Mouse (Mus musculus): ENCODE data around the gene Ccdc70. TPM values are rescaled to one million over a fixed set of nuclear protein-coding genes. Genes with fewer than 3 reads are reported as not detected.

Ccdc70 gene
- polyA plus RNA-seq, 1 experiment from 2014 or later, result not detected

DNA sequence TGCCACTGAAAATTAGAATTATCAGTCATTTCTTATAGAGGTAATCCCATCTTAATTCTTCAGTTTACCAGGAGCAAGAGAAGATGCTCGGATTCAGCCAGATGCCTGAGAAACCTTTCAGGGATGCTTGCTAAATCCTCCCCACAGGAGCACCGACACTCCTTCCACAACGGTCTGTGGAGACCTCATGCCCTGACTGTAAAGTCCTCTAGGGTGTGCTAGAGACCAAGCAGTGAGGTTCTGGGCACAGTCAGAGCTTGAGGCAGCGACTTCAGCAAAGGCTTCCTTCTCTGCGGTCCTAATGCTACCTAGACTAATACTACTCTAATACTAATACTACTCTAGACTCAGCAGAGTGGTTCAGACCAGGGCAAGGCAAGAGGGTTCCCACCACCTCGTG is 22.6 kb downstream of the Ccdc70 start:
- H3K27me3 ChIP-seq (replicated peaks), result no peaks in the 10 kb centered on the region
- H3K9ac ChIP-seq (replicated peaks), result no peak overlapping the region
- no peak overlapping the region for H3K4me2 ChIP-seq
- WGBS, result 30% methylated on average over 6 of the region's 6 CpGs
- H3K4me1 ChIP-seq, result no peaks in the 10 kb centered on the region
- no peak overlapping the region for H3K4me3 ChIP-seq (replicated peaks)
- H3K27ac ChIP-seq (replicated peaks), result no peak overlapping the region
- no peaks in the 10 kb centered on the region for H3K9me3 ChIP-seq (replicated peaks)
- ATAC-seq (ENCODE audit: low FRiP score), result peak; percentile 79
- H3K36me3 ChIP-seq, result no peaks in the 10 kb centered on the region

DNA sequence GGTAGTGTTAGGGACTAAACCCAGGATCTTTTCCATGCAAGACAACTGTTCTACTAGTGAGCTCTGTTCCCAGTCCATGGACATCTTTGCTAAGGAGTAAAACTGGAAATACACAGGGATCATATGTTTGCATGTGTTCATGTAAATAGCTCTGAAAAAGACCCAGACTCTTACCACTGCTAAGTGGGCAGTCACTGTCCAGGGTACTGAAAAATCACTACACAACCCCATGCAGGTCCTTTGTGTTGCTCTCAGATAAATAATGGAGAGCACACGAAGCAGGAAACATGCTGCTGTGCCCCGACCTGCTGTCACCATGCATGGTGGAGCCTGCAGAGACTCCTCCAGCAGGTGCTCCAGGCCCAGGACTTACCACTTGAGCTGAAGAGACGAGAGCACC is 25.6 kb downstream of the Ccdc70 start:
- Histone ChIP-seq H3K4me3 (replicated peaks) (no peak overlapping the region), H3K27me3 (replicated peaks) (no peaks in the 10 kb centered on the region), H3K9ac (replicated peaks) (no peak overlapping the region), H3K27ac (replicated peaks) (no peak overlapping the region), H3K36me3 (no peaks in the 10 kb centered on the region), H3K4me1 (no peaks in the 10 kb centered on the region), H3K4me2 (no peak overlapping the region), H3K9me3 (replicated peaks) (no peaks in the 10 kb centered on the region)
- ATAC-seq (ENCODE audit: low FRiP score), result no peak
- WGBS, result 63% methylated on average over 3 of the region's 3 CpGs

DNA sequence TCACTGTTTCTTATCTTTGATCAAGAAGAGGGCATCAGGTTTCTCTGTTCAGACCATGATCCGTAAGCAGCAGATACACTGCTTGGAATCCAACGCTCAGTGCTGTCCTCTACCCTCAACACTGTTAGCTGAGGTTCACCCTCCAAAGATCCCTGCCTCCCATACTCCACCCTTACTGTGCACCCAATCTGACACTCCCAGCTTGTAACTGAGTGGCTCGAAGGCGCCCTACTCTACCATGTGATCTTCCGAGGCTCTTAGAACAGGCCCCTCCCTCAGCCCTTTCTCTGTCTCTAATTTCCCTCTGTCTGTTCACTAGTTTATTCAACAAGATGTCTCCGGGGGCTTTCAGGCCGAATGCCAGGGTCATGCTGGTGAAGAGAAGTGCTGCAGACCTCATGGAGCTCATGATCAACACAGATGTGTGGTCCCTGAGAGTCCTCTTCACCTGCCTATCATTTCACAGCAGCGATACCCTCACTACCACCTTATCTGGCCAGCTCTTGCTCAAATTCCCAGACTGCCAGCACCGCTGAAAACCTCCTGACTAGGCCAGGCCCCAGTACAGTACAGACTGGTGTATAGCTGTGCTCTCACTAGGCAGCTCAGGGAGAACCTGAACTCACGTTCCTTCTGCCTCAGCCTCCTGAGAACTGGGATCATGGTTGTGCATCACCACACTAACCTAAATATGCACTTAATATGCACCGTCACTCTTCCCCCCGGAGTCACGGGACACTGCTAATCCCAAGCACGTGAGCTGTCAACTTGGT is 35.4 kb downstream of the Ccdc70 start:
- H3K27me3 ChIP-seq (replicated peaks), result no peaks in the 10 kb centered on the region
- H3K4me1 ChIP-seq, result no peaks in the 10 kb centered on the region
- no peaks in the 10 kb centered on the region for H3K9me3 ChIP-seq (replicated peaks)
- H3K4me3 ChIP-seq (replicated peaks), result no peak overlapping the region
- no peak overlapping the region for H3K4me2 ChIP-seq
- 0 out of 2 replicates have a peak, but pooled peaks have one; percentile 17 for ATAC-seq (ENCODE audit: low FRiP score)
- no peak overlapping the region for H3K27ac ChIP-seq (replicated peaks)
- no peak overlapping the region for H3K9ac ChIP-seq (replicated peaks)
- H3K36me3 ChIP-seq, result no peaks in the 10 kb centered on the region
- 89% methylated on average over 14 of the region's 14 CpGs for WGBS

DNA sequence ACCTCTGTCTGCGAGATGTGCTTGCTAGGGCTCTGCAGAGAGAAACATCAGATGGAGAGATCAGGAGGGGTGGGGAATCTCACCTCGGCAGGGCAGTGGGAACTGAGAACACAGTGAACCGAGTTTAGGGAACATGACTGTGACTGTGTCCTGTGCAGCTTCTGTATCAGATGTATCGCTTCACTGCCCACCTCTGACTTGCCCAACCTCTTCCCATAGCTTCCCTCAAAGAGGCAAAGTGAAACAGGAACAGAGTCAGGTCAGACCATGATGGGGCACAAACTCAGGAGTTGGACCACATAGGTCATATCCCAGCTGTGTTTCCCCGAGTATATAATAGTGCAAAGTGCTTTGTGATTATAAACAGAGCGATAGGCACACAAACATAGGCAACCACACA is 36.8 kb downstream of the Ccdc70 start:
- Histone ChIP-seq H3K36me3 (no peaks in the 10 kb centered on the region), H3K4me1 (no peaks in the 10 kb centered on the region), H3K27ac (replicated peaks) (no peak overlapping the region), H3K4me2 (no peak overlapping the region), H3K27me3 (replicated peaks) (no peaks in the 10 kb centered on the region), H3K9ac (replicated peaks) (no peak overlapping the region), H3K4me3 (replicated peaks) (no peak overlapping the region), H3K9me3 (replicated peaks) (no peaks in the 10 kb centered on the region)
- no peak for ATAC-seq (ENCODE audit: low FRiP score)
- 85% methylated on average over 6 of the region's 6 CpGs for WGBS

DNA sequence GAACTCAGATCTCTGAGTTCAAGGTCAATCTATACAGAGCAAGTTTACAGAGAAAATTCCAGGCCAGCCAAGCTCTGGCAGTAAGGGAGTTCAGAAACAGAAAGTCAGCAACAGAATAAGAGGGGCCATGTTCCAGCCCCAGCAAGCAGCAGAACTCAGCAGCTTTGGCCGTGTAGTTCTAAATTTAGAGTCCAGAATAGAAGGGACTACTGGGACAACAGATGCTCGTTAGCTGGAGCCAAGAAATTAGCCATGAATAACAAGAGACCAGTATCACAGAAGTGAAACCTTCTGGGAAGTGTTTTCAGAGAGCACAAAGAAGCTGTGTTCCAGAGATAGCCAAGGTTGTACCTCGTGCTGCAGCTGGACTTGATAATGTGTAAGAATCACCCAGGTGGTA is 39.8 kb downstream of the Ccdc70 start:
- Histone ChIP-seq H3K27me3 (replicated peaks) (no peaks in the 10 kb centered on the region), H3K4me3 (replicated peaks) (no peak overlapping the region), H3K9ac (replicated peaks) (no peak overlapping the region), H3K36me3 (no peaks in the 10 kb centered on the region), H3K27ac (replicated peaks) (no peak overlapping the region), H3K9me3 (replicated peaks) (no peaks in the 10 kb centered on the region), H3K4me2 (no peak overlapping the region), H3K4me1 (no peaks in the 10 kb centered on the region)
- ATAC-seq (ENCODE audit: low FRiP score), result no peak
- 77% methylated on average over 3 of the region's 3 CpGs for WGBS

DNA sequence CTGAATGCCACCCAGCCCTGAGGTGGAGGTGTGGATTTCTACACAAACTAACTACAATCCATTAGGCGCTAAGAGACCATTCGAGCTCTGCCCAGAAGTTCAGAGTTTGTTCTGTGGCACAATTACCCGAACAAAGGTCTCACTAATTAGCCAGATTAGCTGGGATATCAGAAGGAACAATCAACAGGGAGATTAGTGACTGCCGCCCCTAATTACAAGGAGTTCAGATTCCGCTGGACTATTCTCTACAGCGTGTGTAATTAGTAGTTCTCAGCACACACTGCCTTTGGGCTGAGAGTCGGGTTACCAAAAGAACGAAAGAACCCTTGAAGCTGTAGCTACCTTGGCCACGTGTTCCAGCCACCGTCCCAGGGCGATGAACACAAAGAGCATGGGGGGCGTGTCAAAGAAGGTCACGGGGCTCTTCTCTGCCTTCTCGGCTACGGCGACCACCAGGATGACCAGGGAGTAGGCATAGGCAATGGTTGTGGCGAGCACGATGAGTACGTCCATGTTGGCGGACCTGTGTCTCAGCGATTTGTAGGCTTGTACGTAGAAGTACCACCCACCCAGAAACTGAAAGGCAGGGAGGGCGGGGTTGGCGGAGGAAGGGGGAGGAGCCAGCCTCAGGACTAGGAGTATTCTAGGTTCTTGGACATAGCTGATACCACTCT is 43.6 kb downstream of the Ccdc70 start:
- no peak for ATAC-seq (ENCODE audit: low FRiP score)
- H3K4me3 ChIP-seq (replicated peaks), result no peak overlapping the region
- no peak overlapping the region for H3K9ac ChIP-seq (replicated peaks)
- H3K9me3 ChIP-seq (replicated peaks), result no peaks in the 10 kb centered on the region
- no peaks in the 10 kb centered on the region for H3K27me3 ChIP-seq (replicated peaks)
- no peak overlapping the region for H3K27ac ChIP-seq (replicated peaks)
- H3K4me1 ChIP-seq, result no peaks in the 10 kb centered on the region
- no peaks in the 10 kb centered on the region for H3K36me3 ChIP-seq
- 70% methylated on average over 24 of the region's 24 CpGs for WGBS
- peak overlapping the region; percentile 6; the same call in 1 of the 2 replicates for H3K4me2 ChIP-seq

DNA sequence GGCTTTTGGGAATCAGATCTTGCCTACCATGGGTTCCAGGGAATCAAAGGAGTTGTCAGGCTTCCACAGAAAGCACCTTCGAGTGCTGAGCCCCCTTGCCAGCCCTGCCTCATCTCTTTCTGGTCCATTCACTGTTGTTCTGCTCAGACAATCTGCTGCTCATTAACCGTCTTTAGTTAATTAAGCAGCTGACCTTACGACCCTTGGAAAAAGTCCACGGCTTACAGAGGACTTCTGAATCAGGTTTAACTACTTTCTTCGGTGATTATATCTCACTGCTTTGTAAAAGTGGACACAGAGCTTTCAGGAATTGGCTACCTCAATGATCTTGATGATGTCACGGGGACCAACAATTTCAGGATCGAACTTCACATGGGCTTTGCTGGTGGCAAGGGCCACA is 48.2 kb downstream of the Ccdc70 start:
- Histone ChIP-seq H3K27ac (replicated peaks) (no peak overlapping the region), H3K9ac (replicated peaks) (no peak overlapping the region), H3K4me2 (no peak overlapping the region), H3K27me3 (replicated peaks) (no peaks in the 10 kb centered on the region), H3K4me1 (no peaks in the 10 kb centered on the region), H3K9me3 (replicated peaks) (no peaks in the 10 kb centered on the region), H3K4me3 (replicated peaks) (no peak overlapping the region), H3K36me3 (no peaks in the 10 kb centered on the region)
- no peak for ATAC-seq (ENCODE audit: low FRiP score)
- WGBS, result 66% methylated on average over 7 of the region's 7 CpGs

DNA sequence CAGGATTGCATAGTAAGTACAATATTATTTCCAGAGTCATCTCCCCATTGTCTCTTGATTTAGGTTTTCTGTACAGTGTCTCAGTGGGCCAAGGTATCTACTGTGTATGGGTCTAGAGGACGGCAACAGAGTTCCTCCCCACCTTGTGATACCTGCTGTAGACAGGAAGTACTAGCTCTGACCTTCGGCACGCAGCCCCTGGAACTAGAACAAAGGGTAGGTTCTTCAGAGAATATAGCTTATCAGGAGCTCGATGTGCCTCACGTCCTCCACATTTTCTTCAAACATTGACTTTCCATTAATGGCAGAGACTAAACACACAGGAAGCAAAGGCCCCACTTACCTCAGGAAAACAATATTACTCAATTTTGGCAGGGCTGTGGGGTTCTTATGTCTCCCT is 49.9 kb downstream of the Ccdc70 start:
- Histone ChIP-seq H3K4me3 (replicated peaks) (no peak overlapping the region), H3K9ac (replicated peaks) (no peak overlapping the region), H3K4me2 (no peak overlapping the region), H3K36me3 (no peaks in the 10 kb centered on the region), H3K4me1 (no peaks in the 10 kb centered on the region), H3K9me3 (replicated peaks) (no peaks in the 10 kb centered on the region), H3K27ac (replicated peaks) (no peak overlapping the region), H3K27me3 (replicated peaks) (no peaks in the 10 kb centered on the region)
- ATAC-seq (ENCODE audit: low FRiP score), result no peak
- 94% methylated on average over 5 of the region's 5 CpGs for WGBS

DNA sequence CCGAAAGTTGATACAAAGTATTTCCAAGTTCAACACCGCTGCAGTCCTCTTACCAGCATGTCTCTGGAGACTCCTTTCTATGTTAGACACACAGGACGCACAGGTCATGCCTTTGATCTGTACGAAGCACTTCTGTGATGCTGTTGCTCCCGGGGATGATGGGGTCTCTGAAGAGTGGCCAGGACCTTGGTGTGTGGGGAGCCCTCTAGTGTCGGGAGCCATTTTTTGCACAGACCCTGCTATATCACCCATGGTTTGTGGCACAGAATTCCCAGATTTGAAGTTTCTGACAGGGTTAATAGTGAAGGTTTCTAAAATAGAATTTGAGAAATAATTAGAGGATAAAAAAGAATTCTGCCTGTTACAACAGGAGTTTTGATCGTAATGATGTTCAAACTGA is 52.7 kb downstream of the Ccdc70 start:
- WGBS, result 61% methylated on average over 7 of the region's 7 CpGs
- H3K27ac ChIP-seq (replicated peaks), result no peak overlapping the region
- H3K36me3 ChIP-seq, result no peaks in the 10 kb centered on the region
- H3K9me3 ChIP-seq (replicated peaks), result no peaks in the 10 kb centered on the region
- H3K4me1 ChIP-seq, result no peaks in the 10 kb centered on the region
- ATAC-seq (ENCODE audit: low FRiP score), result no peak
- H3K4me2 ChIP-seq, result no peak overlapping the region
- H3K9ac ChIP-seq (replicated peaks), result no peak overlapping the region
- H3K4me3 ChIP-seq (replicated peaks), result no peak overlapping the region
- no peaks in the 10 kb centered on the region for H3K27me3 ChIP-seq (replicated peaks)

Other genes starting within 250 kb of the Ccdc70 start
- 1.0 TPM in 1 of 2 replicates, not detected in the other for gene Defa24, start 235.3 kb upstream of the Ccdc70 start, polyA plus RNA-seq (2015; fragmentation: Nextera tagmentation; extraction: Ambion mirVana)
- not detected in 2 replicates for gene Defb50, start 146.2 kb upstream of the Ccdc70 start, polyA plus RNA-seq (2015; fragmentation: Nextera tagmentation; extraction: Ambion mirVana)
- gene Defb2, start 129.8 kb upstream of the Ccdc70 start, polyA plus RNA-seq (2015; fragmentation: Nextera tagmentation; extraction: Ambion mirVana), result not detected in 2 replicates
- gene Defb10, start 110.9 kb upstream of the Ccdc70 start, polyA plus RNA-seq (2015; fragmentation: Nextera tagmentation; extraction: Ambion mirVana), result not detected in 2 replicates
- gene Defb9, start 84.4 kb upstream of the Ccdc70 start, polyA plus RNA-seq (2015; fragmentation: Nextera tagmentation; extraction: Ambion mirVana), result not detected in 2 replicates
- not detected in 2 replicates for gene Defb11, start 63.4 kb upstream of the Ccdc70 start, polyA plus RNA-seq (2015; fragmentation: Nextera tagmentation; extraction: Ambion mirVana)
- not detected in 2 replicates for gene Defb15, start 37.1 kb upstream of the Ccdc70 start, polyA plus RNA-seq (2015; fragmentation: Nextera tagmentation; extraction: Ambion mirVana)
- not detected in 2 replicates for gene Defb35, start 31.4 kb upstream of the Ccdc70 start, polyA plus RNA-seq (2015; fragmentation: Nextera tagmentation; extraction: Ambion mirVana)
- not detected in 2 replicates for gene Defb13, start 23.0 kb upstream of the Ccdc70 start, polyA plus RNA-seq (2015; fragmentation: Nextera tagmentation; extraction: Ambion mirVana)
- gene Fam90a1a, start 11.1 kb upstream of the Ccdc70 start, polyA plus RNA-seq (2015; fragmentation: Nextera tagmentation; extraction: Ambion mirVana), result not detected in 2 replicates
- gene Atp7b, start 90.5 kb downstream of the Ccdc70 start, polyA plus RNA-seq (2015; fragmentation: Nextera tagmentation; extraction: Ambion mirVana), result 1.1 and 2.1 TPM in 2 replicates
- 37.7 and 40.4 TPM in 2 replicates for gene Alg11, start 90.9 kb downstream of the Ccdc70 start, polyA plus RNA-seq (2015; fragmentation: Nextera tagmentation; extraction: Ambion mirVana)
- 0.56 and 0.78 TPM in 2 replicates for gene Nek5, start 155.3 kb downstream of the Ccdc70 start, polyA plus RNA-seq (2015; fragmentation: Nextera tagmentation; extraction: Ambion mirVana)
- gene Nek3, start 196.7 kb downstream of the Ccdc70 start, polyA plus RNA-seq (2015; fragmentation: Nextera tagmentation; extraction: Ambion mirVana), result 8.0 and 8.6 TPM in 2 replicates
- gene Ckap2, start 216.0 kb downstream of the Ccdc70 start, polyA plus RNA-seq (2015; fragmentation: Nextera tagmentation; extraction: Ambion mirVana), result 10.6 and 17.4 TPM in 2 replicates
- 44.3 and 45.9 TPM in 2 replicates for gene Vps36, start 223.0 kb downstream of the Ccdc70 start, polyA plus RNA-seq (2015; fragmentation: Nextera tagmentation; extraction: Ambion mirVana)

Measured in neural tube, embryonic 15.5 days (tissue).